Mouse (Mus musculus) B cell, adult 2 months (primary cell): Measurements from ENCODE around the gene Ppm1h.
A peak's percentile ranks its signal among the peaks of the same experiment; 100 is the strongest.

Experiments
- DNase-seq, 2 experiments: peaks; one replicate each; pipeline ENCODE4 v3.0.0; 2022

The Ppm1h gene

GRCm38 (mm10) chr10:122705457-122705856 is 26.9 kb downstream of the Ppm1h start:
- DNase-seq = no peak

- DNase-seq = no peak
Measured at GRCm38 (mm10) chr10:122711381-122711811, 32.8 kb downstream of the Ppm1h start.

- DNase-seq = no peak
Measured at GRCm38 (mm10) chr10:122712307-122712706, 33.7 kb downstream of the Ppm1h start.

GRCm38 (mm10) chr10:122715856-122716255 is 37.3 kb downstream of the Ppm1h start:
- DNase-seq = no peak

- no peak for DNase-seq
Measured at GRCm38 (mm10) chr10:122716286-122716685, 37.7 kb downstream of the Ppm1h start.

GRCm38 (mm10) chr10:122716739-122717474 is 38.3 kb downstream of the Ppm1h start:
- DNase-seq = no peak

GRCm38 (mm10) chr10:122717754-122718415 is 39.3 kb downstream of the Ppm1h start:
- DNase-seq = no peak

- no peak for DNase-seq
Measured at GRCm38 (mm10) chr10:122718951-122719350, 40.4 kb downstream of the Ppm1h start.

GRCm38 (mm10) chr10:122722111-122722510 is 43.5 kb downstream of the Ppm1h start:
- DNase-seq = no peak

GRCm38 (mm10) chr10:122724692-122725091 is 46.1 kb downstream of the Ppm1h start:
- no peak for DNase-seq

- no peak for DNase-seq
Measured at GRCm38 (mm10) chr10:122727228-122727627, 48.7 kb downstream of the Ppm1h start.

- DNase-seq = no peak
Measured at GRCm38 (mm10) chr10:122728172-122728571, 49.6 kb downstream of the Ppm1h start.

- DNase-seq = no peak
Measured at GRCm38 (mm10) chr10:122732146-122732545, 53.6 kb downstream of the Ppm1h start.

GRCm38 (mm10) chr10:122734521-122734920 is 56.0 kb downstream of the Ppm1h start:
- DNase-seq = no peak

- DNase-seq = no peak
Measured at GRCm38 (mm10) chr10:122735284-122735784, 56.8 kb downstream of the Ppm1h start.

- DNase-seq = peak; percentile 37 to 52
Measured at GRCm38 (mm10) chr10:122736835-122737234, 58.3 kb downstream of the Ppm1h start.

- DNase-seq = no peak
Measured at GRCm38 (mm10) chr10:122738526-122738925, 60.0 kb downstream of the Ppm1h start.

- no peak for DNase-seq
Measured at GRCm38 (mm10) chr10:122739037-122739436, 60.5 kb downstream of the Ppm1h start.

- no peak for DNase-seq
Measured at GRCm38 (mm10) chr10:122740117-122740516, 61.6 kb downstream of the Ppm1h start.

GRCm38 (mm10) chr10:122741191-122741590 is 62.6 kb downstream of the Ppm1h start:
- no peak for DNase-seq

- no peak for DNase-seq
Measured at GRCm38 (mm10) chr10:122742136-122742535, 63.6 kb downstream of the Ppm1h start.

GRCm38 (mm10) chr10:122743361-122743760 is 64.8 kb downstream of the Ppm1h start:
- no peak for DNase-seq

GRCm38 (mm10) chr10:122744970-122745369 is 66.4 kb downstream of the Ppm1h start:
- no peak for DNase-seq

- DNase-seq = no peak
Measured at GRCm38 (mm10) chr10:122746211-122746610, 67.6 kb downstream of the Ppm1h start.
